Mouse (Mus musculus) myocyte (in vitro differentiated cells): ENCODE measurements around the gene 5031410I06Rik.
"Not testable (repeated sequence)": the region's sequence is repeated elsewhere in the genome, so short reads cannot be mapped to it uniquely, and the experiment has no call there.

Experiments used
- MAX ChIP-seq: IDR thresholded peaks from one replicate; pipeline ENCODE4 v1.6.1; 2011; ENCODE audit warnings: low read depth, mild to moderate bottlenecking, control low read depth
- POLR2A ChIP-seq: IDR thresholded peaks from one replicate; pipeline ENCODE4 v1.6.1; 2011; ENCODE audit warnings: low read depth, mild to moderate bottlenecking, control low read depth, moderate library complexity; ENCODE audit not compliant: insufficient read length
- POLR2AphosphoS2 ChIP-seq: IDR thresholded peaks from one replicate; pipeline ENCODE4 v1.6.1; 2011; ENCODE audit warnings: low read depth, control low read depth; ENCODE audit not compliant: insufficient read length
- SRF ChIP-seq: IDR thresholded peaks from one replicate; pipeline ENCODE4 v1.6.1; 2011; ENCODE audit warnings: low read depth; ENCODE audit not compliant: control insufficient read depth, insufficient read length
- TCF3 ChIP-seq: IDR thresholded peaks from one replicate; pipeline ENCODE4 v1.6.1; 2011; ENCODE audit warnings: low read depth, control low read depth; ENCODE audit not compliant: insufficient read length

GRCm38 (mm10) chr5:26121321-26121720, 16.2 kb upstream of the 5031410I06Rik start, which contains the start of gene Gm10220:
- not testable (repeated sequence) for TF ChIP-seq POLR2AphosphoS2, SRF, MAX, TCF3, POLR2A
